Mouse (Mus musculus) olfactory bulb, adult 2 months (tissue): ENCODE data around the gene 1700037C18Rik. TPM values are rescaled to one million over a fixed set of nuclear protein-coding genes. Genes with fewer than 3 reads are reported as not detected.

Experiments used
- H3K27ac ChIP-seq: fragments of 200-500 bp; 2 replicates; pipeline ENCODE4 v1.5.1; 2012; ENCODE audit warnings: low read depth, low read length; ENCODE audit not compliant: insufficient read depth
- H3K4me1 ChIP-seq: fragments of 200-500 bp; 2 replicates; pipeline ENCODE4 v1.6.1; 2012; ENCODE audit warnings: low read length; ENCODE audit not compliant: control insufficient read depth, insufficient read depth
- H3K4me3 ChIP-seq: fragments of 200-500 bp; 2 replicates; pipeline ENCODE4 v1.5.1; 2012; ENCODE audit warnings: mild to moderate bottlenecking, low read depth, low read length, moderate library complexity; ENCODE audit not compliant: insufficient read depth
- CTCF ChIP-seq: fragments of 200-500 bp; IDR thresholded peaks from 2 replicates; pipeline ENCODE4 v1.5.1; 2012; ENCODE audit warnings: low read depth, mild to moderate bottlenecking, low read length, moderate library complexity; ENCODE audit not compliant: insufficient read depth
- POLR2A ChIP-seq: fragments of 200-500 bp; IDR thresholded peaks from 2 replicates; pipeline ENCODE4 v1.6.1; 2012; ENCODE audit warnings: mild to moderate bottlenecking, low read depth, low read length, moderate library complexity; ENCODE audit not compliant: insufficient read depth
- WGBS: fragments of 180-500 bp; shearing (Covaris S2); methylation state at CpG from one replicate; pipeline ENCODE4 v1.1.7; 2018; 5-methylcytosine and 5-hydroxymethylcytosine counted together
- polyA plus RNA-seq: library from polyadenylated mRNA; stranded (reverse); fragments of >200 nt; gene quantifications from 2 replicates; pipeline ENCODE4 v1.2.4, GENCODE M21; 2012; ENCODE audit warnings: low replicate concordance; ENCODE audit not compliant: missing spikeins, insufficient read depth, insufficient read length

The 1700037C18Rik gene
- polyA plus RNA-seq, 1 experiment: not detected

- no peaks in the 10 kb centered on the region for H3K4me1 ChIP-seq
- H3K4me3 ChIP-seq: no peak overlapping the region
- no peak for TF ChIP-seq CTCF
- TF ChIP-seq POLR2A: no peak
- 95% methylated on average over 2 of the region's 2 CpGs for WGBS
- H3K27ac ChIP-seq: no peak overlapping the region
These were observed 12.3 kb upstream of the 1700037C18Rik start for GRCm38 (mm10) chr16:3920756-3921155.

DNA sequence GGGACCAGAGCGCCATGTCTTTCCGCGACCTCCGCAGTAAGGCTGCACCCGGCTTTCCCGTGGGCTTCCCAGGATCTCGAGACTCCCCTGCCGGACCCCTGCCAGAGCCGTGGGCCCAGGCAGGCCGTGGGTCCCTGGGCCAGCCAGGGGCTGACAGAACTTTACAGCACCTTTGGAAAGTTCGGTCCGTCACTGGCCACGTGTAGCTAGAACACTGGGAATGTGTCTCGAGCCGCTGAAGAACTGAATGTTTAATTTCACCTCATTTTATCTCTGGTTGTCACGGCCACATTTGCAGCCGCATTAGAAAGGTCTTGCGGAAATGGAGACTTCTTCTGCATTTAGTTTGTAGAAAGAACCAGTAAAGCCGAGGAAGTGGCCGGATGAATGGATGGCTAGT, 629 bp upstream of the 1700037C18Rik start:
- H3K4me1 ChIP-seq: peaks cover 2% of the 10 kb centered on the region; the same call in 1 of the 2 replicates
- peak overlapping the region; percentile 58; the same call in 1 of the 2 replicates for H3K27ac ChIP-seq
- WGBS: 2% methylated on average over 20 of the region's 20 CpGs

DNA sequence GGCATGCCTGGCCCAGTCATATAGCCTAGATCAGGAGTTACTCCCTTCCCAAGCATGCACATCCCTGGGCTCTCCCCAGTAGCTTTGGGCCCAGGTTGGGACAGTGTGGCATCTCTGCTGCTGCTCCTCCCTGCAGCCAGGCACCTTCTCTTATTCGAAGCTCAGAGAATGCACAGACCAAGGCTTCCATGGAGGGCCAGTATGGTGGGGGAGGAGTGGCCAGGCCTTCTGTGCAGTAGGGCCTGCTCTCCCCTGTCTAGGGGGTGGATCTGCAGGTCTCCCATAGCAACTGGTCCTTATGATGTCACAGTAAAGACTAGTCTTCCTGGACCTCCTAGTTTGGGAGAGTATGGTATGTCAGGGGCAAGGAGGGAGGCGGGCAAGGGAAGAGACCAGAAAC, 1.0 kb downstream of the 1700037C18Rik start:
- 70% methylated on average over 2 of the region's 2 CpGs for WGBS
- no peak for TF ChIP-seq CTCF
- no peak for TF ChIP-seq POLR2A
- H3K4me1 ChIP-seq: peaks cover 2% of the 10 kb centered on the region; the same call in 1 of the 2 replicates
- no peak overlapping the region for H3K27ac ChIP-seq
- no peak overlapping the region for H3K4me3 ChIP-seq

More for the DNA sequence above, 629 bp upstream of the 1700037C18Rik start:
- H3K4me3 ChIP-seq: peak overlapping the region; percentile 91
- TF ChIP-seq POLR2A: no peak
- no peak for TF ChIP-seq CTCF

DNA sequence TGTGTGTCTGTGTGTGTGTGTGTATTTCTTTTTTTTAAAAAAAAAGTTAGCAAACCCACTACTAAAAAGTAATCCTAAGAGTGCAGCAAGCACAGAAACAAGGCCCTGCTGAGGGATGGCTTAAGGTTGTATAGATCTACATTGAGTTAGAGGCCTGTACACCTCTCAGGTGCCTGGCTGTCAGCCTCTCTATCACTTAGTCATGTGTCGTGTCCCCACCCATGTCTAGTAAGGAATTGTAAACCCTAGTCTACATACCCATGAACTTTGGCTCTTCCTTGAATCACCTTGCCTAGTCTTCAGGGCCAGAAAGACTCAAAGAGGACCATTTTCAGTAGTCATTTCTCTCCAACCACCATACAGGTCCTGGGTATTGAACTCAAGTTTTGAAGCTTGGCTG, 11.9 kb downstream of the 1700037C18Rik start:
- Histone ChIP-seq H3K4me1 (0 out of 2 replicates have a peak, but pooled peaks cover 4% of the 10 kb centered on the region), H3K4me3 (no peak overlapping the region), H3K27ac (no peak overlapping the region)
- TF ChIP-seq POLR2A (no peak), CTCF (no peak)
- WGBS: 90% methylated on average over 1 of the region's 1 CpGs

DNA sequence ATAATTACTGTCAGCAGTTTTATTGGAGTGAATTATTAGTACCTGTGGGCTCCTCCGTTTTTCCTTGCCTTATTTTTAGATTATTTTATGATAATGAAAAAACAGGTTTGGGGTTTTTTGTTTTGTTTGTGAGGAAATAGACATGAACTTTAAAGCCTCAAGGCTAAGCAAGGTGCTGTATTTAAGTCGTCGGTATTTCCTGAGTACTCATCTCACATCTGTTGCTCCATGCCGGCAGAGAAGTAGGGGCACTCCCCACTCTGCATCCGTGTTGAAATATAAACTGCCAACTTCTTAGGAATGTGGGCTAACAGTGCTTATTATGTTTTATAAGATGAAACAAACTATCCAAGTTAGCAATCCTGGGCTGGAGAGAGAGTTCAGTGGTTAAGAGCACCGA, 12.4 kb downstream of the 1700037C18Rik start:
- H3K4me3 ChIP-seq: no peak overlapping the region
- 0 out of 2 replicates have a peak, but pooled peaks cover 4% of the 10 kb centered on the region for H3K4me1 ChIP-seq
- TF ChIP-seq CTCF (no peak), POLR2A (no peak)
- no peak overlapping the region for H3K27ac ChIP-seq
- 68% methylated on average over 6 of the region's 6 CpGs for WGBS

DNA sequence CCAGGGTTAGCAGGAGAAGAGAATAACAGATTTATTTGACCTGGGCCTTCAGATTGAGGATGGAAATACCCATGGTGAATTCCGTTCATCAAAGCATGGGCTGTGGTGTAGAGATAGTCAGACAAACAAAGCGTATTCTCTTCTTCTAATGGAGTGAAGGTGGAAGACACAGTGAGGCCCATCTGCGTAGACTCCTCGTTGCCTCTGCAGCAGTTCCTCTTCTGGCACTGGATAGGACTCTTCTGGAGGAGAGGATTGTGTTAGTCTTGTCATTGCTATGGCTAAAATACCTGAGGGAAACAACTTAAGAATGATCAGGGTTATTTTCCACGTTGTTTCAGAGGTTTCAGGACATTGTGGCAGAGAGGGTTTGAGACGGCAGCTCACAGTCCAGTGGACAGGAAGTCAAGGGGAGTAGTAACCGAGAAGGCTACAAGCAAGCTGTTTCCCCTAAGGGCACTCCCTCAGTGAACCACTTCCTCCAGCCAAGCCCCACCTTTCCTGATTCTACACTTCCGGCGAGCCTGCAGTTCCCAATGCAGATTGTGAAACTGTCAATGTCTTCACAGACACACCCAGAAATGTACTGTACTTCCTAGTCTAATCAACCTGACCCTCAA, 13.2 kb downstream of the 1700037C18Rik start:
- TF ChIP-seq POLR2A (no peak), CTCF (no peak)
- 77% methylated on average over 9 of the region's 9 CpGs for WGBS
- Histone ChIP-seq H3K4me3 (no peak overlapping the region), H3K4me1 (0 out of 2 replicates have a peak, but pooled peaks cover 4% of the 10 kb centered on the region), H3K27ac (no peak overlapping the region)

GRCm38 (mm10) chr16:3893739-3894138, 14.8 kb downstream of the 1700037C18Rik start:
- 0 out of 2 replicates have a peak, but pooled peaks cover 4% of the 10 kb centered on the region for H3K4me1 ChIP-seq
- TF ChIP-seq CTCF (no peak), POLR2A (no peak)
- H3K4me3 ChIP-seq: no peak overlapping the region
- no peak overlapping the region for H3K27ac ChIP-seq
- WGBS: 49% methylated on average over 3 of the region's 3 CpGs

DNA sequence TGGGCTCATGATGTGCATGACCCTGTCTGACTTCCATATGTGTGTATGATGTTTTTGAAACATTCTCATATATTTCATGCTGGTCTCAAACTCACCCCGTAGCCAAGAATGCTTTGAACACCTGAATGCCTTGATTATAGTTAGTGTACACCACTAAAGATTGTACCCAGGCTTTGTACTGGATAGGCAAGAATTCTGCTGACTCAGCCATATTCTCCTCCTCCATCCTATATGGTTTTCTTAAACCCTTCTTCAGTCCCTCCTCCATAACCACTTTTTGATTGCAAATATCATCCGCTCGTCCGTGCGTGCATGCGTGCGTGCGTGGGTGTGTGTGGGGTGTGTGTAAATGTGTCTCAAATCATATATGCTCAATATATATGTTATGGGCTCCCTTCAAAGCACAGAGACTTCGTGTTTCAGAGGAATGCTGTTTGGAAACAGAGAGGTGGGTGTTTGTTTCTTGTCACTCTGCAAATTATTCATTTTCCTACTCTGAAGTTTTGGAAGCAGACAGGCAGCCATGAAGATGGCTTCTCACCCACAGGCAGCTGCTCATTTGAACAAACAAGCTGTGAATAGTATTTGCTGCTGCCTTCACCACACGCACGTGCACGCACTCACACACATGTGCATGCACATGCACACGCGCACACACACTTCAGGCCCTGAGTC, 16.7 kb downstream of the 1700037C18Rik start:
- WGBS: 90% methylated on average over 14 of the region's 14 CpGs
- Histone ChIP-seq H3K4me1 (peaks cover 7% of the 10 kb centered on the region; the same call in 1 of the 2 replicates), H3K4me3 (no peak overlapping the region), H3K27ac (no peak overlapping the region)
- TF ChIP-seq POLR2A (no peak), CTCF (no peak)

GRCm38 (mm10) chr16:3885065-3885670, 23.3 kb downstream of the 1700037C18Rik start:
- Histone ChIP-seq H3K27ac (peak overlapping the region; percentile 86), H3K4me1 (peaks cover 11% of the 10 kb centered on the region), H3K4me3 (peak overlapping the region; percentile 83)
- under 1% methylated on average over 10 of the region's 10 CpGs for WGBS
- TF ChIP-seq POLR2A: no peak
- no peak for TF ChIP-seq CTCF
